Mouse (Mus musculus) hindbrain, embryonic 11.5 days (tissue): ENCODE measurements around the gene Jmjd1c. TPM values are rescaled to one million over a fixed set of nuclear protein-coding genes. Genes with fewer than 3 reads are reported as not detected.

Source experiments
- ATAC-seq: fragments of 200-750 bp; cut with Nextera tagmentation; 2 replicates; pipeline ENCODE4 v1.8.0; 2017; ENCODE audit warnings: mild to moderate bottlenecking, moderate TSS enrichment, moderate library complexity; ENCODE audit not compliant: low FRiP score
- DNase-seq: peaks from one replicate; pipeline ENCODE4 v3.0.0-alpha.2; 2015; ENCODE audit warnings: low spot score
- H3K27ac ChIP-seq: fragments of 300-500 bp; sonication (generic); 2 replicates; pipeline ENCODE4 v1.5.1; 2014; ENCODE audit warnings: mild to moderate bottlenecking, low read depth, low read length
- H3K27me3 ChIP-seq: fragments of 300-500 bp; sonication (generic); 2 replicates; pipeline ENCODE4 v1.6.1; 2014; ENCODE audit warnings: mild to moderate bottlenecking, low read length, moderate library complexity, mixed read lengths; ENCODE audit not compliant: control insufficient read depth, insufficient read depth
- H3K36me3 ChIP-seq: fragments of 300-500 bp; sonication (generic); 2 replicates; pipeline ENCODE4 v1.6.1; 2014; ENCODE audit warnings: mild to moderate bottlenecking, low read length, moderate library complexity, mixed read lengths; ENCODE audit not compliant: control insufficient read depth, insufficient read depth
- H3K4me1 ChIP-seq: fragments of 300-500 bp; sonication (generic); replicated peaks from 2 replicates; pipeline ENCODE4 v1.6.1; 2014; ENCODE audit warnings: low read length, mixed read lengths; ENCODE audit not compliant: control insufficient read depth, insufficient read depth
- H3K4me2 ChIP-seq: fragments of 300-500 bp; sonication (generic); replicated peaks from 2 replicates; pipeline ENCODE4 v1.6.1; 2014; ENCODE audit warnings: mild to moderate bottlenecking, low read depth, low read length
- H3K4me3 ChIP-seq: fragments of 300-500 bp; sonication (generic); 2 replicates; pipeline ENCODE4 v1.5.1; 2014; ENCODE audit warnings: low read depth, low read length
- H3K9ac ChIP-seq: fragments of 300-500 bp; sonication (generic); 2 replicates; pipeline ENCODE4 v1.6.1; 2014; ENCODE audit warnings: low read depth, low read length
- H3K9me3 ChIP-seq: fragments of 300-500 bp; sonication (generic); 2 replicates; pipeline ENCODE4 v1.6.1; 2016; ENCODE audit warnings: low read length; ENCODE audit not compliant: control insufficient read depth
- WGBS: fragments of 180-500 bp; shearing (Covaris S2); extraction: QIAGEN DNeasy Blood & Tissue Kit; methylation state at CpG from one replicate; pipeline ENCODE4 v1.1.7; 2014; 5-methylcytosine and 5-hydroxymethylcytosine counted together
- polyA plus RNA-seq: library from polyadenylated mRNA; unstranded; fragments of >200 nt; fragmentation: Nextera tagmentation; extraction: Ambion mirVana; gene quantifications from 2 replicates; pipeline ENCODE4 v1.2.1, GENCODE M21; 2014

The Jmjd1c gene
- polyA plus RNA-seq, 1 experiment from 2014 or later, result 63.8 TPM

- Histone ChIP-seq H3K9ac (no peak overlapping the region), H3K4me2 (no peak overlapping the region), H3K27ac (no peak overlapping the region), H3K36me3 (no peaks in the 10 kb centered on the region), H3K27me3 (no peaks in the 10 kb centered on the region), H3K9me3 (no peaks in the 10 kb centered on the region), H3K4me1 (peaks cover 3% of the 10 kb centered on the region; the same call in 1 of the 2 replicates), H3K4me3 (no peak overlapping the region)
- DNase-seq, result no peak
- WGBS, result 53% methylated on average over 5 of the region's 5 CpGs
- ATAC-seq, result peak; percentile 58; the same call in 1 of the 2 replicates
Measured at GRCm38 (mm10) chr10:67065927-67066326, 30.0 kb upstream of the Jmjd1c start.

GRCm38 (mm10) chr10:67066421-67066820, 29.5 kb upstream of the Jmjd1c start:
- H3K4me3 ChIP-seq, result no peak overlapping the region
- peak; percentile 33 for ATAC-seq
- peaks cover 3% of the 10 kb centered on the region; the same call in 1 of the 2 replicates for H3K4me1 ChIP-seq
- no peaks in the 10 kb centered on the region for H3K27me3 ChIP-seq
- H3K9me3 ChIP-seq, result no peaks in the 10 kb centered on the region
- DNase-seq, result no peak
- no peak overlapping the region for H3K27ac ChIP-seq
- no peaks in the 10 kb centered on the region for H3K36me3 ChIP-seq
- H3K9ac ChIP-seq, result no peak overlapping the region
- WGBS, result 58% methylated on average over 3 of the region's 3 CpGs
- no peak overlapping the region for H3K4me2 ChIP-seq

- Histone ChIP-seq H3K27ac (no peak overlapping the region), H3K4me3 (no peak overlapping the region), H3K4me2 (no peak overlapping the region), H3K36me3 (no peaks in the 10 kb centered on the region), H3K9ac (no peak overlapping the region), H3K9me3 (no peaks in the 10 kb centered on the region), H3K4me1 (no peaks in the 10 kb centered on the region), H3K27me3 (no peaks in the 10 kb centered on the region)
- no peak for ATAC-seq
- 93% methylated on average over 10 of the region's 10 CpGs for WGBS
- DNase-seq, result no peak
Measured at GRCm38 (mm10) chr10:67069013-67069412, 26.9 kb upstream of the Jmjd1c start.

- no peaks in the 10 kb centered on the region for H3K27me3 ChIP-seq
- H3K4me2 ChIP-seq, result no peak overlapping the region
- no peak overlapping the region for H3K4me3 ChIP-seq
- ATAC-seq, result no peak
- H3K4me1 ChIP-seq, result no peaks in the 10 kb centered on the region
- WGBS, result 89% methylated on average over 4 of the region's 4 CpGs
- H3K36me3 ChIP-seq, result no peaks in the 10 kb centered on the region
- H3K27ac ChIP-seq, result no peak overlapping the region
- H3K9me3 ChIP-seq, result no peaks in the 10 kb centered on the region
- no peak overlapping the region for H3K9ac ChIP-seq
- no peak for DNase-seq
Measured at GRCm38 (mm10) chr10:67071389-67071788, 24.5 kb upstream of the Jmjd1c start.

- no peak overlapping the region for H3K4me2 ChIP-seq
- no peak for ATAC-seq
Measured at GRCm38 (mm10) chr10:67071884-67072283, 24.0 kb upstream of the Jmjd1c start.

GRCm38 (mm10) chr10:67072600-67072999, 23.3 kb upstream of the Jmjd1c start:
- Histone ChIP-seq H3K27me3 (no peaks in the 10 kb centered on the region), H3K9me3 (no peaks in the 10 kb centered on the region), H3K4me2 (no peak overlapping the region), H3K36me3 (no peaks in the 10 kb centered on the region), H3K27ac (no peak overlapping the region), H3K9ac (no peak overlapping the region), H3K4me1 (no peaks in the 10 kb centered on the region), H3K4me3 (no peak overlapping the region)
- ATAC-seq (no peak), DNase-seq (no peak)
- 95% methylated on average over 4 of the region's 4 CpGs for WGBS

More at GRCm38 (mm10) chr10:67071884-67072283, 24.0 kb upstream of the Jmjd1c start:
- no peak overlapping the region for H3K9ac ChIP-seq
- DNase-seq, result no peak
- no peaks in the 10 kb centered on the region for H3K4me1 ChIP-seq
- WGBS, result 87% methylated on average over 5 of the region's 5 CpGs
- no peak overlapping the region for H3K4me3 ChIP-seq
- H3K27ac ChIP-seq, result no peak overlapping the region
- H3K36me3 ChIP-seq, result no peaks in the 10 kb centered on the region
- no peaks in the 10 kb centered on the region for H3K27me3 ChIP-seq
- H3K9me3 ChIP-seq, result no peaks in the 10 kb centered on the region

GRCm38 (mm10) chr10:67073577-67073976, 22.3 kb upstream of the Jmjd1c start:
- WGBS, result 93% methylated on average over 8 of the region's 8 CpGs
- Histone ChIP-seq H3K4me3 (no peak overlapping the region), H3K27ac (no peak overlapping the region), H3K27me3 (no peaks in the 10 kb centered on the region), H3K4me1 (no peaks in the 10 kb centered on the region), H3K4me2 (no peak overlapping the region), H3K9ac (no peak overlapping the region), H3K9me3 (no peaks in the 10 kb centered on the region), H3K36me3 (no peaks in the 10 kb centered on the region)
- DNase-seq (no peak), ATAC-seq (no peak)

GRCm38 (mm10) chr10:67075931-67076878, 19.7 kb upstream of the Jmjd1c start:
- ATAC-seq (peak; percentile 30; the same call in 1 of the 2 replicates), DNase-seq (no peak)
- WGBS, result 68% methylated on average over 21 of the region's 21 CpGs
- 0 out of 2 replicates have a peak, but pooled peaks cover 2% of the 10 kb centered on the region for H3K4me1 ChIP-seq
- no peaks in the 10 kb centered on the region for H3K9me3 ChIP-seq
- no peaks in the 10 kb centered on the region for H3K27me3 ChIP-seq
- H3K4me2 ChIP-seq, result no peak overlapping the region
- H3K36me3 ChIP-seq, result no peaks in the 10 kb centered on the region
- no peak overlapping the region for H3K9ac ChIP-seq
- H3K27ac ChIP-seq, result no peak overlapping the region
- H3K4me3 ChIP-seq, result no peak overlapping the region

GRCm38 (mm10) chr10:67079030-67079429, 16.9 kb upstream of the Jmjd1c start:
- H3K9ac ChIP-seq, result no peak overlapping the region
- peak overlapping the region; percentile 42; the same call in 1 of the 2 replicates for H3K27ac ChIP-seq
- no peaks in the 10 kb centered on the region for H3K9me3 ChIP-seq
- ATAC-seq (no peak), DNase-seq (no peak)
- no peaks in the 10 kb centered on the region for H3K27me3 ChIP-seq
- no peak overlapping the region for H3K4me3 ChIP-seq
- no peak overlapping the region for H3K4me2 ChIP-seq
- no peaks in the 10 kb centered on the region for H3K36me3 ChIP-seq
- WGBS, result 62% methylated on average over 4 of the region's 4 CpGs
- H3K4me1 ChIP-seq, result 0 out of 2 replicates have a peak, but pooled peaks cover 2% of the 10 kb centered on the region
